Mouse (Mus musculus): ENCODE measurements around the gene Lingo2.

Gene Lingo2

GRCm38 (mm10) chr4:36951150-36951954 lies at the start of gene Lingo2:
Lingo2 (minus strand) TSS chr4:36951747.
- DNase-seq (ENCODE audit: low read depth, low spot score), result no peak

DNA sequence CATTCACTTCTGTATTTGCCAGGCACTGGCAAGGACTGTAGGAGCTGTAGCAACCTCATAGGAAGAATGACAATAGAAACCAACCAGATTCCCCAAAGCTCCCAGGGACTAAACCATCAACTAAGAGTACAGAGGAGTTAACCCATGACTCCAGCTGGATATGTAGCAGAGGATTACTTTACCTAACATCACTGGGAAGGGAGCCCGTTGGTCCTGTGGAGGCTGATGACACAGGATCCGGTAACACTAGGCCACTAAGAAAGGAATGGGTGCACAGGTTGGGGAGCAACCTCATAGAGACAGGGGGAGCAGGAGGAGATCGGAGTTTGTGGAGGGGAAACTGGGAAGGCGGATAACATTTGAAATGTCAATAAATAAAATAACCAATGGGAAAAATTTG lies 21.8 kb upstream of the Lingo2 start:
- no peak for DNase-seq (ENCODE audit: low read depth, low spot score)

- DNase-seq (ENCODE audit: low read depth, low spot score), result no peak
Measured at GRCm38 (mm10) chr4:36952431-36953429, 1.2 kb upstream of the Lingo2 start.

DNA sequence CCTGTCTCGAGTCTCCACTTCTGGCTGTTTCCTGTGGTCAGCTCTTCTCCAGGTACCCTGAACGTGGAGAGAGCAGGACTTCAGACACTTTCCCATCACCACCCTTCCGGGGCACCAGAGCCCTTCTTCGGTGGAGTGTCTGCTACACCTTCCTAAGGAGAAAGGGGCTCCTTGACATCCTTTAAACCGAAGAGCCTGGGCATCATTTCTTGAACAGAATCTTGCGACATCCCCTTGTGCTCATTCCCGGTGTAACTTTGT lies 338 bp upstream of the Lingo2 start:
- no peak for DNase-seq (ENCODE audit: low read depth, low spot score)

DNA sequence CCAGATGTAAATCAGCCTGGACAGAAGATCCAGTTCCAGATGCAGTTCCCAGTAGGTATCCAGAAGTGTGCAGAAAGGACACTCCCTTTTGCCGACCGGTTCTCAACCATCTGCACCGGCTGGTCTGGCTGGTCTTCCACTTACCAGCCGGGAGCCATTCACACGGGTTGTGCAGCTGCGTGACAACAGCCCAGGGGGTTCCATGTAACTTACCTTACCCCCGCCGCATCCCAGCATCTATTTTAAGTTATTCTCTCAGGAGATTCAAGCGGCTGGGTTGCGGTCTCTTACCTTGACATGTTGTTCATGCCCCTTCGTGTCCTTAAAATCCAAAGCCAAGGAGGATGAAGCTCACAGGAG lies 777 bp downstream of the Lingo2 start:
- DNase-seq (ENCODE audit: low read depth, low spot score), result no peak

GRCm38 (mm10) chr4:36950021-36950751 lies 1.4 kb downstream of the Lingo2 start:
- no peak for DNase-seq (ENCODE audit: low read depth, low spot score)

GRCm38 (mm10) chr4:36890810-36891209 lies 60.7 kb downstream of the Lingo2 start:
- DNase-seq (ENCODE audit: low read depth, low spot score), result no peak

- DNase-seq (ENCODE audit: low read depth, low spot score), result no peak
Measured at GRCm38 (mm10) chr4:36890365-36890764, 61.2 kb downstream of the Lingo2 start.

DNA sequence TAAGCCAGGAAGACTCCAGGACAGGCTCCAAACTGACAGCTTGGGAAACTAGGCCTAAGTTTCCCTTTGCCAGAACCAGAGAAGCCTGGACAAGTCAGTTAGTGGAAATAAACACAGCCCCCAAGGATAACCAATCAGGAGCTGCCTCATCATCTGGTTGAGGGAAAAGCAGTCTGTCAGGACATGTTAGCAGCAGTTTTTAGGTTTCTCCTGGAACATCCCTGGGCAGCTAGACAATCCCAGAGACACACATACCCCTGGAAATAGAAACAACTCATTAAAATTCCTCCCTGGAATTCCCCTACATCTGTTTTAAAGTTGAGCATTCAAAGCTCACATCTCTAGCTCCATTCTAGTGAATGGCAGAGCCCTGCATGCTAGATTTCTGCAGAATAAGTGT lies 76.8 kb downstream of the Lingo2 start:
- no peak for DNase-seq (ENCODE audit: low read depth, low spot score)

DNA sequence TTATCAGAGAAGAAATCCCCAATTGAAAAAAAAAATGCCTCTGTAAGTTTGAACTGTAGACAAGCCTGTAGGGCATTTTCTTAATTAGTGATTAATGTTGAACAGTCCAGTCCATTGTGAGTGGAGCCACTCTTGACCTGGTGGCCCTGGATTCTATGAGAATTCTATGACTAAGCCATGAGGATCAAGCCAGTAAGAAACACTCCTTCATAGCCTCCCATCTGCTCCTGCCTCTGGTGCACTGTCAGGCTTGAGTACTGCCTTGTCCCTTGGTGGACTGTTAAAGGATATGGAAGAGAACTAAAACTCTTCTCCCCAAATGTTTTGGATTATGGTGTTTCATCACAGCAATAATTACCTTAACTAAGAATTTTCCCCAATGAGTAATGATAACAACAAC lies 126.6 kb downstream of the Lingo2 start:
- no peak for DNase-seq (ENCODE audit: low read depth, low spot score)

- no peak for DNase-seq (ENCODE audit: low read depth, low spot score)
Measured at GRCm38 (mm10) chr4:36821914-36822313, 129.6 kb downstream of the Lingo2 start.

GRCm38 (mm10) chr4:36775088-36775487 lies 176.5 kb downstream of the Lingo2 start:
- DNase-seq (ENCODE audit: low read depth, low spot score), result no peak

DNA sequence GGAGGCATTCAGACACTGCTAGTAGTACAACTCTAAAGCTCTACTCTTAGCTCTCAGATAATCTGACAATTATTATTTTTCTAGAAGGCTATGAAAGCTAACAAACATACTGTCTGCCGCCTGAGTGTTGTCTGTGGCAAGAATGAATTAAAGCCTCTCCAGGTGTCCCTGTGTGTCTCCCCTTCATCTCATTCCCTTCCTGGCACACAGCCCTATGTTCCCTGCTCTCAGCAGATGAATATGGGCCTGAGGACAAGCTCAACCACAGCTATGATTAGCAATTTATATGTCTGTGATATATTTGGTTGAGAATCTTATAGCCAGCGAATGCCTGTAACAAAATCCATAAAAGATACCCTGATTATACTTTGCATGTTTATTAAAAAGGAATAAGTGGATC lies 220.9 kb downstream of the Lingo2 start:
- DNase-seq (ENCODE audit: low read depth, low spot score), result no peak

- DNase-seq (ENCODE audit: low read depth, low spot score), result no peak
Measured at GRCm38 (mm10) chr4:36716411-36716810, 235.1 kb downstream of the Lingo2 start.

DNA sequence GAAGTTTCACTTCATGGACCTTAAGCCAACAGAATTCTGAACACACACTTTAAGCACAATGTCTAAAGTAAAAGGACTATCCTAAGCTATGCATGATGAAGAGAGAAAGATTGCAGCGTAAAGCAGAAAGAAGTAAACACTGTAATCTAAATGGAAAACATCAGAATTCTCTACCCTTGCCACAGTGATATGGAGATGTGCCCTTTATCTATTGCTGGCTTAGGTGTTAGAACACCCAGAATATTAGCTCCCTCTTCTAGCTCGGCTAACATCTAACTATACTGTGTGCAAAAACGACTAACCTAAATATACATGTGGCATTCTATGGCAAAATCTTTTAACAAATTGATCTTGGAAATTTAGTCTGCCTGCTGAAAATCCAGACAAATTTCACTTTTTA lies 252.7 kb downstream of the Lingo2 start:
- no peak for DNase-seq (ENCODE audit: low read depth, low spot score)

DNA sequence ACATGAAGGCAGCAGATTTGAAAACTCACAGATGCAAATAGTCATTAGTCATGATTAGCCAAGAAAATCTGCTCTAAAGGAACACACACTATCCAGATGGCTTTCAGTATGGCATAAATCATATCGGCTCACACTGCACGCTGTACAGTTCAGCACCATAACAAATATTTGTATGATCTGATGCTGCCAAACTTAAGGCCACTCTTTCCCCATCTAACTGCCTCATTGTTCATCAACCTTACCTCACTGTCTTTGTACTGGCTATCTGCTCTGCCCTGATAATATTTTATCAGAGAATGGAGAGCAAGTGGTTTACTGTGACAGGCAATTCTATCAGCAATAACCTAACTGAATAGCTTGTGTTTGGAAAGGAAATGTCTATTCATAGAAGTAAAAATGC lies 254.7 kb downstream of the Lingo2 start:
- DNase-seq (ENCODE audit: low read depth, low spot score), result no peak

GRCm38 (mm10) chr4:36659920-36660319 lies 291.6 kb downstream of the Lingo2 start:
- DNase-seq (ENCODE audit: low read depth, low spot score), result no peak

GRCm38 (mm10) chr4:36647753-36648152 lies 303.8 kb downstream of the Lingo2 start:
- no peak for DNase-seq (ENCODE audit: low read depth, low spot score)

DNA sequence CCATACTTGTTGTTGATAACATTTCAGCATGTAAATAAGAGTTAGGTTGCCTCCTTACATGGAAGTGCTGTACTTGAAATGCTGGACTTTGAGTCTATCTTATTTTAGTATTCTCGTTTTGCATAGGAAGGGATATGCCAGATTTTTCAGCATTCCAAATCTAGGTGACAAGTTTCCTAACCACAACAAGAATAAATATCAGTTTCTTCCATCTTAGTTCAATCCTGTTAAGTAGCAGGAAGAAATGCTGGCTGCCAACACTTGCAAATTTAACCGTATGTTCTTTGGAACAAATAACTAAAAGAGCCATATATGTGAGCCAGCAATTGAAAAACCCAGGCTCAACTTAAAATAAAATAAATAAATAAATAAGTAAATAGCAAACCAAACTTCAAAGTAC lies 315.9 kb downstream of the Lingo2 start:
- DNase-seq (ENCODE audit: low read depth, low spot score), result no peak

DNA sequence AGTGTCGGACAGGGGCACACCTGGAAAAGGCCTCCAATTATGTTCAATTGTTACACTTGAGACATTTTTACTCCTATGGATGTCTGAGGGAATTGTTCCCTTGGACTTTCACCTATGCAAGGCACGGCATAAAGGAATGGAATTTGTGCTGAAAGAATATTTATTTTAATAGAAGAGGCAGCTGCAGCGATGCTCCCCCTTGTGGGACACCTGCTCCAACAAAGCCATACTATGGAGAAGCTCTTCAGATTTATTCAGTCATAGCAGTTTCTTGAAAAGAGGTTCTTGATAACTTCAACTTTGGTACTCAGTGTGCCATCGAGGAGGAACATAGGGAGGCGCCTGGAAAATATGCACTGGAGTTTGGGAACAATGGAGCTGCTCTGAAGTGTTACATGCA lies 374.7 kb downstream of the Lingo2 start:
- DNase-seq (ENCODE audit: low read depth, low spot score), result no peak

GRCm38 (mm10) chr4:36576256-36576655 lies 375.3 kb downstream of the Lingo2 start:
- DNase-seq (ENCODE audit: low read depth, low spot score), result no peak

DNA sequence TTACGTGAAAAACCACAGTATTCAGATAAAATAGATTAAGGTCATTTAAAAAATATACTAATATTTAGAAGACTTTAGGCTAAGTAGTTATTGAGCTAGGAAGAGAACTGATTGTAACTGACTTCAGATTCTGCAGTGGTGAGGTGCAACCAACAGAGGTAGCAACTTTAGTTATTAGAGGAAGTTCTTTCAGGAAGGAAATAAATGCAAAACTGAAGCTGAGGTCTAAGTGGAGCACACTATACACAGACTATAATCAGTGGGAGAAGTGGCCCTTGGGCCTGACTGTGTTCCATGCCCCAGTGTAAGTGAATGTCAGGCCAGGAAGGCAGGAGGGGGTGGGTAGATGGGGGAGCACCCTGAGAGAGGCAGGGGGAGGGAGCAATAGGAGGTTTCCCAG lies 385.0 kb downstream of the Lingo2 start:
- DNase-seq (ENCODE audit: low read depth, low spot score), result no peak

Data from retina, adult 2 months (tissue).